Mouse (Mus musculus) liver, embryonic 14.5 days (tissue): ENCODE data around the gene Zcchc8. TPM values are rescaled to one million over a fixed set of nuclear protein-coding genes. Genes with fewer than 3 reads are reported as not detected.
A peak's percentile ranks its signal among the peaks of the same experiment; 100 is the strongest.

ENCODE experiments used
- ATAC-seq: fragments of 200-750 bp; cut with Nextera tagmentation; 2 replicates; pipeline ENCODE4 v1.8.0; 2017; ENCODE audit warnings: moderate number of reproducible peaks, mild to moderate bottlenecking, moderate library complexity; ENCODE audit not compliant: insufficient read depth
- DNase-seq, 3 experiments: peaks; one replicate each; pipeline ENCODE4 v3.0.0-alpha.2; 2012 to 2013; ENCODE audit warnings: low read depth in 3 of 3, low spot score in 3 of 3
- H3K27ac ChIP-seq: fragments of 300-500 bp; sonication (generic); 2 replicates; pipeline ENCODE4 v1.5.1; 2014; ENCODE audit warnings: moderate library complexity, mild to moderate bottlenecking, control low read depth, inconsistent platforms
- H3K27me3 ChIP-seq: fragments of 300-500 bp; sonication (generic); 2 replicates; pipeline ENCODE4 v1.6.1; 2014; ENCODE audit warnings: mild to moderate bottlenecking, low read length, moderate library complexity; ENCODE audit not compliant: control insufficient read depth, insufficient read depth
- H3K36me3 ChIP-seq: fragments of 300-500 bp; sonication (generic); replicated peaks from 2 replicates; pipeline ENCODE4 v1.6.1; 2014; ENCODE audit warnings: low read depth; ENCODE audit not compliant: control insufficient read depth, insufficient read depth
- H3K4me1 ChIP-seq, 2 experiments: fragments of 200-500 bp in 1 of 2; fragments of 300-500 bp in 1 of 2; sonication (generic) in 1 of 2; replicated peaks; 2 replicates each; pipeline ENCODE4 v1.6.1; 2012 to 2014; ENCODE audit warnings: antibody characterized with exemption in 1 of 2, inconsistent platforms in 1 of 2, low read length in 1 of 2; ENCODE audit not compliant: control insufficient read depth in 2 of 2, insufficient read depth in 2 of 2
- H3K4me2 ChIP-seq: fragments of 300-500 bp; sonication (generic); 2 replicates; pipeline ENCODE4 v1.6.1; 2014; ENCODE audit warnings: low read depth, mild to moderate bottlenecking, control low read depth, moderate library complexity
- H3K4me3 ChIP-seq, 2 experiments: fragments of 200-500 bp in 1 of 2; fragments of 300-500 bp in 1 of 2; sonication (generic) in 1 of 2; 2 replicates each; pipeline ENCODE4 v1.5.1; 2012 to 2014; ENCODE audit warnings: low read depth in 2 of 2, low read length in 2 of 2, mild to moderate bottlenecking in 2 of 2, control low read depth in 1 of 2, inconsistent platforms in 1 of 2, moderate library complexity in 1 of 2; ENCODE audit not compliant: insufficient read depth in 1 of 2
- H3K9ac ChIP-seq: fragments of 300-500 bp; sonication (generic); replicated peaks from 2 replicates; pipeline ENCODE4 v1.6.1; 2014; ENCODE audit warnings: mild to moderate bottlenecking, control low read depth, moderate library complexity
- H3K9me3 ChIP-seq: fragments of 300-500 bp; sonication (generic); 2 replicates; pipeline ENCODE4 v1.6.1; 2016; ENCODE audit warnings: low read length, mixed read lengths; ENCODE audit not compliant: control insufficient read depth
- CTCF ChIP-seq: IDR thresholded peaks from 2 replicates; pipeline ENCODE4 v1.5.1; 2016; ENCODE audit warnings: antibody characterized with exemption, low read depth, control low read depth
- EP300 ChIP-seq: IDR thresholded peaks from 2 replicates; pipeline ENCODE4 v1.6.1; 2016; ENCODE audit warnings: antibody characterized with exemption, low read depth
- WGBS: fragments of 180-500 bp; shearing (Covaris S2); extraction: QIAGEN DNeasy Blood & Tissue Kit; methylation state at CpG from one replicate; pipeline ENCODE4 v1.1.7; 2014; ENCODE audit not compliant: insufficient replicate concordance; 5-methylcytosine and 5-hydroxymethylcytosine counted together
- polyA plus RNA-seq, 2 experiments: library from polyadenylated mRNA; depleted of rRNA in 1 of 2; stranded (reverse) in 1 of 2; unstranded in 1 of 2; fragments of >200 nt; fragmentation: Nextera tagmentation in 1 of 2; extraction: Ambion mirVana in 1 of 2; gene quantifications; 2 replicates each; pipeline versions ENCODE4 v1.2.1 to v1.2.3; 2012 to 2014

Gene Zcchc8
- polyA plus RNA-seq, 2 experiments = 24.2 to 30.0 TPM

GRCm38 (mm10) chr5:123667915-123668314, 53.0 kb downstream of the Zcchc8 start:
- peak overlapping the region; percentile 11; the same call in 1 of the 2 replicates for H3K4me2 ChIP-seq

DNA sequence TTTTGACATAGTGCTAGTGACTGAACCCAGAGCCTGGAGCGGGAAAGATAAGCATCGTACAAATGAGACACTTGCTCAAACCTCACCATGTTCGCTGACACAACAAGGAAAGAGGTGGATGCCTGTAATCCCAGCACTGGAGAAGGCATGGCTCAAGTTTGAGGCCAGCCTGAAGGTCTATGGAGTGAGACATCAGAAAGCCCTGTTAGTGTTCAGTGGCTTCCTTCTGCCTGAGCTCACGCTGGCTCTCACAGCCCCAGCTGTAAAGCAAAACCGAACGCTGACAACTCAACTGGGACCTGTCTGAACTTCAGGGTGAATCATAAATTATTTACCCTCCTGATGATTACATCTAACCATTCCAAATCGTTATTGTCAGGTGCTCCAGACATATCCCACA, 54.9 kb downstream of the Zcchc8 start:
- no peak for ATAC-seq

More at GRCm38 (mm10) chr5:123667915-123668314, 53.0 kb downstream of the Zcchc8 start:
- H3K36me3 ChIP-seq = no peaks in the 10 kb centered on the region
- peak; percentile 48; the same call in 1 of the 2 replicates for ATAC-seq
- 46% methylated on average over 12 of the region's 12 CpGs for WGBS
- no peak overlapping the region for H3K4me3 ChIP-seq
- TF ChIP-seq EP300 = no peak
- no peak for TF ChIP-seq CTCF
- no peaks in the 10 kb centered on the region for H3K9me3 ChIP-seq
- no peak overlapping the region for H3K9ac ChIP-seq
- peaks cover 5 to 23% of the 10 kb centered on the region in 2 experiments for H3K4me1 ChIP-seq
- no peak overlapping the region for H3K27ac ChIP-seq
- DNase-seq = no peak
- H3K27me3 ChIP-seq = no peaks in the 10 kb centered on the region

GRCm38 (mm10) chr5:123664329-123664728, 56.6 kb downstream of the Zcchc8 start:
- Histone ChIP-seq H3K9ac (no peak overlapping the region), H3K9me3 (no peaks in the 10 kb centered on the region), H3K4me1 (peaks cover 5 to 27% of the 10 kb centered on the region in 2 experiments), H3K27me3 (no peaks in the 10 kb centered on the region), H3K36me3 (no peaks in the 10 kb centered on the region), H3K4me3 (no peak overlapping the region), H3K4me2 (no peak overlapping the region), H3K27ac (no peak overlapping the region)
- WGBS = 64% methylated on average over 7 of the region's 7 CpGs
- DNase-seq (no peak), ATAC-seq (no peak)
- no peak for TF ChIP-seq EP300
- no peak for TF ChIP-seq CTCF

More for the DNA sequence above, 54.9 kb downstream of the Zcchc8 start:
- WGBS = 69% methylated on average over 7 of the region's 7 CpGs
- Histone ChIP-seq H3K27ac (no peak overlapping the region), H3K9me3 (no peaks in the 10 kb centered on the region), H3K27me3 (no peaks in the 10 kb centered on the region), H3K4me2 (no peak overlapping the region), H3K4me1 (peaks cover 5 to 30% of the 10 kb centered on the region in 2 experiments), H3K9ac (no peak overlapping the region), H3K36me3 (no peaks in the 10 kb centered on the region), H3K4me3 (no peak overlapping the region)
- TF ChIP-seq EP300 = no peak
- TF ChIP-seq CTCF = no peak
- DNase-seq = no peak

DNA sequence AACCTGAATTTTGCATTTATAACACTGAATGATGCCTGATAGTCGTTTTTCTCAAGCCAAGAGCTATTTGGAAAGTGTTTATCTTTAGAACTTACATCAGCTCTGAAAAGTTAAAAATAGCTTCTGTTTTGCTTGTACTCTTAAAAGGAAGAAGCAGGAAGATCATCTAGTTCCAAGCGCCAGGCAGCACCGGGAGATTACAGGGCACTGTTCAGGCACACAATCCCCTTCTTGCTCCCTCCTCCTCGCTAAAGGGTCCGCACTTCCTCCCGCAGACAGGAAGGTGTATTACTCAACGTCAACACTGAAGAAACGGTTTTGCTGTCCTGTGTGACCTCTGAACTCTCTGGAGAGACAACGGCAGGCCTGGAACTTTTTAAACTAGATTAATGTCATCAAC, 58.8 kb downstream of the Zcchc8 start:
- no peaks in the 10 kb centered on the region for H3K27me3 ChIP-seq
- no peak overlapping the region for H3K4me2 ChIP-seq
- no peak overlapping the region for H3K27ac ChIP-seq
- H3K4me3 ChIP-seq = no peak overlapping the region
- no peak for DNase-seq
- H3K36me3 ChIP-seq = no peaks in the 10 kb centered on the region
- ATAC-seq = no peak
- peaks cover 0 to 14% of the 10 kb centered on the region in 2 experiments; a peak in 2 of 4 replicates for H3K4me1 ChIP-seq
- TF ChIP-seq CTCF = no peak
- TF ChIP-seq EP300 = no peak
- WGBS = 8% methylated on average over 9 of the region's 9 CpGs
- no peaks in the 10 kb centered on the region for H3K9me3 ChIP-seq
- no peak overlapping the region for H3K9ac ChIP-seq

DNA sequence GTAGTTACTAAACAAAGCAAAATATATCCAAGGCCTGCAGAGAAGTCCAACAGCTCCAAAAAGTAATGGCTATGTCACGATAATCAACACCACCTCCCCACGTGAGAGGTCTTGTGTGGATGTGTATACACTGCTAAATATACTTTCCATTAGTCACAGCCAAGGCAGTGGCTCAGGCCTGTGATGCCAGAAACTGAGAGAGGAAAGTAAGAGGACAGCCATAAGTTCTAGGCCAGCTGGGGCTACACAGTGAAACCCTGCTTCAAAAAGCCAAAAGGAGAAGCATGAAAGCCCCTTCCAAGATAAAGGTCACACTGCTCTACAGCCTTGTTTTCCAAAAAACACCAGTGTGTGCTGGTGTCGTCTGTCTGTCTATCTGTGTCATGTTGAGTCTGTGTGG, 59.3 kb downstream of the Zcchc8 start:
- no peak for ATAC-seq
- no peak overlapping the region for H3K4me2 ChIP-seq
- WGBS = 41% methylated on average over 3 of the region's 3 CpGs

More for the DNA sequence above, 59.3 kb downstream of the Zcchc8 start:
- no peaks in the 10 kb centered on the region for H3K27me3 ChIP-seq
- H3K9ac ChIP-seq = no peak overlapping the region
- no peak overlapping the region for H3K27ac ChIP-seq
- no peak overlapping the region for H3K4me3 ChIP-seq
- TF ChIP-seq EP300 (no peak), CTCF (no peak)
- no peaks in the 10 kb centered on the region for H3K36me3 ChIP-seq
- DNase-seq = no peak
- H3K4me1 ChIP-seq = peaks cover 0 to 14% of the 10 kb centered on the region in 2 experiments; a peak in 2 of 4 replicates
- H3K9me3 ChIP-seq = no peaks in the 10 kb centered on the region
